Mouse (Mus musculus) bone marrow, adult 2 months (tissue): ENCODE data around the gene Dus1l.

Experiments used
- CTCF ChIP-seq: fragments of 200-500 bp; IDR thresholded peaks from 2 replicates; pipeline ENCODE4 v1.5.1; 2011; ENCODE audit warnings: low read length, control low read depth; ENCODE audit not compliant: control insufficient read depth, insufficient read depth
- POLR2A ChIP-seq: fragments of 200-500 bp; IDR thresholded peaks from 2 replicates; pipeline ENCODE4 v1.6.1; 2011; ENCODE audit warnings: low read depth, mild to moderate bottlenecking, control low read depth, low read length, borderline replicate concordance; ENCODE audit not compliant: control insufficient read depth

- TF ChIP-seq CTCF (no peak), POLR2A (no peak)
Observed at GRCm38 (mm10) chr11:120804769-120805168, 8.6 kb upstream of the Dus1l start.
